Mouse (Mus musculus): ENCODE measurements around the gene Arfgef3. TPM values are rescaled to one million over a fixed set of nuclear protein-coding genes. Genes with fewer than 3 reads are reported as not detected.

Gene Arfgef3
- polyA plus RNA-seq, 1 experiment from 2014 or later: 0.56 TPM

- H3K4me2 ChIP-seq: no peak overlapping the region
- H3K36me3 ChIP-seq (ENCODE audit: control insufficient read depth, insufficient read depth, low read length): no peaks in the 10 kb centered on the region
- no peak for ATAC-seq (replicated peaks; ENCODE audit: insufficient number of reproducible peaks, low FRiP score, low TSS enrichment)
- no peaks in the 10 kb centered on the region for H3K9me3 ChIP-seq (replicated peaks; ENCODE audit: control insufficient read depth, low read length)
- H3K4me1 ChIP-seq (ENCODE audit: control insufficient read depth, insufficient read depth, low read length): no peaks in the 10 kb centered on the region
- no peak overlapping the region for H3K27ac ChIP-seq (ENCODE audit: low read depth, low read length)
- no peak overlapping the region for H3K4me3 ChIP-seq (ENCODE audit: low read depth, low read length)
- H3K9ac ChIP-seq (ENCODE audit: low read depth, low read length): no peak overlapping the region
- 79% methylated on average over 2 of the region's 2 CpGs for WGBS (ENCODE audit: insufficient replicate concordance)
- no peaks in the 10 kb centered on the region for H3K27me3 ChIP-seq (ENCODE audit: control insufficient read depth, insufficient read depth, low read length)
Measured at GRCm38 (mm10) chr10:18664016-18664415, 79.7 kb downstream of the Arfgef3 start.

- ATAC-seq (replicated peaks; ENCODE audit: insufficient number of reproducible peaks, low FRiP score, low TSS enrichment): no peak
- WGBS (ENCODE audit: insufficient replicate concordance): 80% methylated on average over 1 of the region's 1 CpGs
Measured at GRCm38 (mm10) chr10:18661606-18662220, 82.0 kb downstream of the Arfgef3 start.

GRCm38 (mm10) chr10:18660998-18661397 is 82.8 kb downstream of the Arfgef3 start:
- Histone ChIP-seq H3K4me3 (ENCODE audit: low read depth, low read length) (no peak overlapping the region), H3K27ac (ENCODE audit: low read depth, low read length) (no peak overlapping the region), H3K9me3 (replicated peaks; ENCODE audit: control insufficient read depth, low read length) (no peaks in the 10 kb centered on the region), H3K36me3 (ENCODE audit: control insufficient read depth, insufficient read depth, low read length) (no peaks in the 10 kb centered on the region), H3K9ac (ENCODE audit: low read depth, low read length) (no peak overlapping the region), H3K27me3 (ENCODE audit: control insufficient read depth, insufficient read depth, low read length) (no peaks in the 10 kb centered on the region), H3K4me1 (ENCODE audit: control insufficient read depth, insufficient read depth, low read length) (no peaks in the 10 kb centered on the region), H3K4me2 (no peak overlapping the region)
- no peak for ATAC-seq (replicated peaks; ENCODE audit: insufficient number of reproducible peaks, low FRiP score, low TSS enrichment)
- WGBS (ENCODE audit: insufficient replicate concordance): 86% methylated on average over 2 of the region's 2 CpGs

More at GRCm38 (mm10) chr10:18661606-18662220, 82.0 kb downstream of the Arfgef3 start:
- Histone ChIP-seq H3K27me3 (ENCODE audit: control insufficient read depth, insufficient read depth, low read length) (no peaks in the 10 kb centered on the region), H3K4me1 (ENCODE audit: control insufficient read depth, insufficient read depth, low read length) (no peaks in the 10 kb centered on the region), H3K4me2 (no peak overlapping the region), H3K9ac (ENCODE audit: low read depth, low read length) (no peak overlapping the region), H3K27ac (ENCODE audit: low read depth, low read length) (no peak overlapping the region), H3K4me3 (ENCODE audit: low read depth, low read length) (no peak overlapping the region), H3K36me3 (ENCODE audit: control insufficient read depth, insufficient read depth, low read length) (no peaks in the 10 kb centered on the region), H3K9me3 (replicated peaks; ENCODE audit: control insufficient read depth, low read length) (no peaks in the 10 kb centered on the region)

GRCm38 (mm10) chr10:18657588-18657987 is 86.2 kb downstream of the Arfgef3 start:
- Histone ChIP-seq H3K9me3 (replicated peaks; ENCODE audit: control insufficient read depth, low read length) (no peaks in the 10 kb centered on the region), H3K27ac (ENCODE audit: low read depth, low read length) (no peak overlapping the region), H3K4me1 (ENCODE audit: control insufficient read depth, insufficient read depth, low read length) (no peaks in the 10 kb centered on the region), H3K36me3 (ENCODE audit: control insufficient read depth, insufficient read depth, low read length) (no peaks in the 10 kb centered on the region), H3K4me2 (no peak overlapping the region), H3K27me3 (ENCODE audit: control insufficient read depth, insufficient read depth, low read length) (no peaks in the 10 kb centered on the region), H3K4me3 (ENCODE audit: low read depth, low read length) (no peak overlapping the region), H3K9ac (ENCODE audit: low read depth, low read length) (no peak overlapping the region)
- no peak for ATAC-seq (replicated peaks; ENCODE audit: insufficient number of reproducible peaks, low FRiP score, low TSS enrichment)
- WGBS (ENCODE audit: insufficient replicate concordance): 83% methylated on average over 1 of the region's 1 CpGs

GRCm38 (mm10) chr10:18647069-18647468 is 96.7 kb downstream of the Arfgef3 start:
- Histone ChIP-seq H3K4me2 (no peak overlapping the region), H3K9me3 (replicated peaks; ENCODE audit: control insufficient read depth, low read length) (no peaks in the 10 kb centered on the region), H3K27me3 (ENCODE audit: control insufficient read depth, insufficient read depth, low read length) (no peaks in the 10 kb centered on the region), H3K4me3 (ENCODE audit: low read depth, low read length) (no peak overlapping the region), H3K9ac (ENCODE audit: low read depth, low read length) (no peak overlapping the region), H3K36me3 (ENCODE audit: control insufficient read depth, insufficient read depth, low read length) (no peaks in the 10 kb centered on the region), H3K27ac (ENCODE audit: low read depth, low read length) (no peak overlapping the region), H3K4me1 (ENCODE audit: control insufficient read depth, insufficient read depth, low read length) (no peaks in the 10 kb centered on the region)
- 63% methylated on average over 1 of the region's 1 CpGs for WGBS (ENCODE audit: insufficient replicate concordance)
- no peak for ATAC-seq (replicated peaks; ENCODE audit: insufficient number of reproducible peaks, low FRiP score, low TSS enrichment)

GRCm38 (mm10) chr10:18646035-18646434 is 97.7 kb downstream of the Arfgef3 start:
- no peak for ATAC-seq (replicated peaks; ENCODE audit: insufficient number of reproducible peaks, low FRiP score, low TSS enrichment)
- no peak overlapping the region for H3K4me3 ChIP-seq (ENCODE audit: low read depth, low read length)
- H3K9ac ChIP-seq (ENCODE audit: low read depth, low read length): no peak overlapping the region
- H3K36me3 ChIP-seq (ENCODE audit: control insufficient read depth, insufficient read depth, low read length): no peaks in the 10 kb centered on the region
- H3K4me1 ChIP-seq (ENCODE audit: control insufficient read depth, insufficient read depth, low read length): no peaks in the 10 kb centered on the region
- H3K9me3 ChIP-seq (replicated peaks; ENCODE audit: control insufficient read depth, low read length): no peaks in the 10 kb centered on the region
- H3K27ac ChIP-seq (ENCODE audit: low read depth, low read length): no peak overlapping the region
- H3K27me3 ChIP-seq (ENCODE audit: control insufficient read depth, insufficient read depth, low read length): no peaks in the 10 kb centered on the region
- H3K4me2 ChIP-seq: no peak overlapping the region
- WGBS (ENCODE audit: insufficient replicate concordance): 69% methylated on average over 10 of the region's 10 CpGs

GRCm38 (mm10) chr10:18644346-18644745 is 99.4 kb downstream of the Arfgef3 start:
- no peak for ATAC-seq (replicated peaks; ENCODE audit: insufficient number of reproducible peaks, low FRiP score, low TSS enrichment)
- Histone ChIP-seq H3K4me2 (no peak overlapping the region), H3K27me3 (ENCODE audit: control insufficient read depth, insufficient read depth, low read length) (no peaks in the 10 kb centered on the region), H3K36me3 (ENCODE audit: control insufficient read depth, insufficient read depth, low read length) (no peaks in the 10 kb centered on the region), H3K4me1 (ENCODE audit: control insufficient read depth, insufficient read depth, low read length) (no peaks in the 10 kb centered on the region), H3K4me3 (ENCODE audit: low read depth, low read length) (no peak overlapping the region), H3K9ac (ENCODE audit: low read depth, low read length) (no peak overlapping the region), H3K27ac (ENCODE audit: low read depth, low read length) (no peak overlapping the region), H3K9me3 (replicated peaks; ENCODE audit: control insufficient read depth, low read length) (no peaks in the 10 kb centered on the region)
- WGBS (ENCODE audit: insufficient replicate concordance): 81% methylated on average over 1 of the region's 1 CpGs

GRCm38 (mm10) chr10:18643506-18643905 is 100.2 kb downstream of the Arfgef3 start:
- Histone ChIP-seq H3K27ac (ENCODE audit: low read depth, low read length) (no peak overlapping the region), H3K9me3 (replicated peaks; ENCODE audit: control insufficient read depth, low read length) (no peaks in the 10 kb centered on the region), H3K9ac (ENCODE audit: low read depth, low read length) (no peak overlapping the region), H3K4me3 (ENCODE audit: low read depth, low read length) (no peak overlapping the region), H3K4me1 (ENCODE audit: control insufficient read depth, insufficient read depth, low read length) (no peaks in the 10 kb centered on the region), H3K36me3 (ENCODE audit: control insufficient read depth, insufficient read depth, low read length) (no peaks in the 10 kb centered on the region), H3K27me3 (ENCODE audit: control insufficient read depth, insufficient read depth, low read length) (no peaks in the 10 kb centered on the region), H3K4me2 (no peak overlapping the region)
- 82% methylated on average over 3 of the region's 3 CpGs for WGBS (ENCODE audit: insufficient replicate concordance)
- no peak for ATAC-seq (replicated peaks; ENCODE audit: insufficient number of reproducible peaks, low FRiP score, low TSS enrichment)

- no peak overlapping the region for H3K4me2 ChIP-seq
- H3K36me3 ChIP-seq (ENCODE audit: control insufficient read depth, insufficient read depth, low read length): no peaks in the 10 kb centered on the region
- H3K4me3 ChIP-seq (ENCODE audit: low read depth, low read length): no peak overlapping the region
- no peaks in the 10 kb centered on the region for H3K27me3 ChIP-seq (ENCODE audit: control insufficient read depth, insufficient read depth, low read length)
- WGBS (ENCODE audit: insufficient replicate concordance): 69% methylated on average over 5 of the region's 5 CpGs
- no peak for ATAC-seq (replicated peaks; ENCODE audit: insufficient number of reproducible peaks, low FRiP score, low TSS enrichment)
- no peak overlapping the region for H3K9ac ChIP-seq (ENCODE audit: low read depth, low read length)
- no peak overlapping the region for H3K27ac ChIP-seq (ENCODE audit: low read depth, low read length)
- no peaks in the 10 kb centered on the region for H3K4me1 ChIP-seq (ENCODE audit: control insufficient read depth, insufficient read depth, low read length)
- no peaks in the 10 kb centered on the region for H3K9me3 ChIP-seq (replicated peaks; ENCODE audit: control insufficient read depth, low read length)
Measured at GRCm38 (mm10) chr10:18642854-18643253, 100.9 kb downstream of the Arfgef3 start.
